Mouse (Mus musculus): ENCODE results near the gene Kmt2e. TPM values are rescaled to one million over a fixed set of nuclear protein-coding genes. Genes with fewer than 3 reads are reported as not detected.
"Not testable (repeated sequence)": the region's sequence is repeated elsewhere in the genome, so short reads cannot be mapped to it uniquely, and the experiment has no call there.

Kmt2e gene
- total RNA-seq, 2 experiments from 2014 or later, result 126 TPM

GRCm38 (mm10) chr5:23518673-23519072 is 84.4 kb downstream of the Kmt2e start:
- intact Hi-C loops (cut with DNase I), result no loop called here

GRCm38 (mm10) chr5:23519679-23520078 is 85.4 kb downstream of the Kmt2e start:
- intact Hi-C loops (cut with DNase I), result loop anchor here (10.0 kb wide), 1 partner anchor 225 kb away; no protein-coding TSS in a partner anchor
- no peak for DNase-seq (ENCODE audit: extremely low spot score in 1 of 2, low spot score in 2 of 2)

More at GRCm38 (mm10) chr5:23518673-23519072, 84.4 kb downstream of the Kmt2e start:
- DNase-seq (ENCODE audit: extremely low spot score in 1 of 2, low spot score in 2 of 2), result peak in 1 of 2 experiments; percentile 53

GRCm38 (mm10) chr5:23521645-23522044 is 87.4 kb downstream of the Kmt2e start:
- no peak for DNase-seq (ENCODE audit: extremely low spot score in 1 of 2, low spot score in 2 of 2)
- intact Hi-C loops (cut with DNase I), result loop anchor here (10.0 kb wide), 1 partner anchor 223 kb away; no protein-coding TSS in a partner anchor

GRCm38 (mm10) chr5:23523936-23524335 is 89.7 kb downstream of the Kmt2e start:
- intact Hi-C loops (cut with DNase I), result loop anchor here (10.0 kb wide), 1 partner anchor 221 kb away; no protein-coding TSS in a partner anchor
- DNase-seq (ENCODE audit: extremely low spot score in 1 of 2, low spot score in 2 of 2), result no peak

GRCm38 (mm10) chr5:23524621-23525020 is 90.4 kb downstream of the Kmt2e start:
- intact Hi-C loops (cut with DNase I), result loop anchor here (10.0 kb wide), 1 partner anchor 220 kb away; no protein-coding TSS in a partner anchor
- no peak for DNase-seq (ENCODE audit: extremely low spot score in 1 of 2, low spot score in 2 of 2)

GRCm38 (mm10) chr5:23531100-23531499 is 96.9 kb downstream of the Kmt2e start:
- DNase-seq (ENCODE audit: extremely low spot score in 1 of 2, low spot score in 2 of 2), result no peak
- intact Hi-C loops (cut with DNase I), result no loop called here

GRCm38 (mm10) chr5:23531541-23532096 is 97.4 kb downstream of the Kmt2e start:
- intact Hi-C loops (cut with DNase I), result no loop called here
- no peak for DNase-seq (ENCODE audit: extremely low spot score in 1 of 2, low spot score in 2 of 2)

- DNase-seq (ENCODE audit: extremely low spot score in 1 of 2, low spot score in 2 of 2), result no peak
- intact Hi-C loops (cut with DNase I), result no loop called here
These were observed 101.5 kb downstream of the Kmt2e start for GRCm38 (mm10) chr5:23535692-23536091.

GRCm38 (mm10) chr5:23551687-23552086 is 117.4 kb downstream of the Kmt2e start:
- intact Hi-C loops (cut with DNase I), result no loop called here
- DNase-seq (ENCODE audit: extremely low spot score in 1 of 2, low spot score in 2 of 2), result no peak

- DNase-seq (ENCODE audit: extremely low spot score in 1 of 2, low spot score in 2 of 2); intact Hi-C loops (cut with DNase I): not testable (repeated sequence)
These were observed 119.1 kb downstream of the Kmt2e start for GRCm38 (mm10) chr5:23553338-23553737.
